Mouse (Mus musculus) heart, postnatal 4 days (tissue): ENCODE data around the gene Olfr143. TPM values are rescaled to one million over a fixed set of nuclear protein-coding genes. Genes with fewer than 3 reads are reported as not detected.

Source experiments
- DNase-seq: peaks from one replicate; pipeline ENCODE4 v3.0.0; 2021
- total RNA-seq, 2 experiments: library from RNA; stranded (reverse); gene quantifications; 2 replicates each; pipeline ENCODE4 v1.2.3; 2021

Olfr143 gene
- total RNA-seq = not detected

GRCm38 (mm10) chr9:38252474-38252873 lies at the start of gene Olfr143:
Gene Olfr143 (plus strand): TSS chr9:38252774.
- DNase-seq = no peak

GRCm38 (mm10) chr9:38208065-38208464 lies 44.5 kb upstream of the Olfr143 start, which contains the start of gene Olfr893:
Gene Olfr893 (plus strand): TSS chr9:38208365.
- no peak for DNase-seq

GRCm38 (mm10) chr9:38217755-38218154 lies 34.8 kb upstream of the Olfr143 start, which contains the start of gene Olfr894:
Gene Olfr894 (plus strand): TSS chr9:38218055.
- no peak for DNase-seq

- DNase-seq = no peak
Observed at GRCm38 (mm10) chr9:38267551-38267950, 15.0 kb downstream of the Olfr143 start, which contains the start of gene Olfr895. Gene Olfr895 (plus strand): TSS chr9:38267851.

GRCm38 (mm10) chr9:38290807-38291206 lies 38.2 kb downstream of the Olfr143 start, which contains the start of gene Olfr896-ps1:
Gene Olfr896-ps1 (plus strand): TSS chr9:38291107.
- DNase-seq = no peak

Other genes starting within 250 kb of the Olfr143 start
- not detected for gene Olfr883, start 227.0 kb upstream of the Olfr143 start, total RNA-seq
- gene Olfr884, start 206.2 kb upstream of the Olfr143 start, total RNA-seq = not detected
- gene Olfr885, start 191.5 kb upstream of the Olfr143 start, total RNA-seq = not detected
- gene Olfr887, start 168.7 kb upstream of the Olfr143 start, total RNA-seq = not detected
- not detected for gene Olfr888, start 144.6 kb upstream of the Olfr143 start, total RNA-seq
- not detected for gene Olfr889, start 137.6 kb upstream of the Olfr143 start, total RNA-seq
- gene Olfr890, start 110.3 kb upstream of the Olfr143 start, total RNA-seq = not detected
- not detected for gene Olfr891, start 72.0 kb upstream of the Olfr143 start, total RNA-seq
- not detected for gene Olfr893, start 44.4 kb upstream of the Olfr143 start, total RNA-seq
- gene Olfr894, start 34.7 kb upstream of the Olfr143 start, total RNA-seq = not detected
- not detected for gene Olfr895, start 15.1 kb downstream of the Olfr143 start, total RNA-seq
- gene Olfr896-ps1, start 38.3 kb downstream of the Olfr143 start, total RNA-seq = not detected
- gene Olfr25, start 76.3 kb downstream of the Olfr143 start, total RNA-seq = not detected
- not detected for gene Olfr898, start 95.6 kb downstream of the Olfr143 start, total RNA-seq
- not detected for gene Olfr250, start 114.1 kb downstream of the Olfr143 start, total RNA-seq
- gene Olfr251, start 124.3 kb downstream of the Olfr143 start, total RNA-seq = not detected
- gene Olfr147, start 148.9 kb downstream of the Olfr143 start, total RNA-seq = not detected
- not detected for gene Olfr901, start 176.7 kb downstream of the Olfr143 start, total RNA-seq
- gene Olfr902, start 194.9 kb downstream of the Olfr143 start, total RNA-seq = not detected
- gene Olfr904, start 210.4 kb downstream of the Olfr143 start, total RNA-seq = not detected
- not detected for gene Olfr905, start 218.3 kb downstream of the Olfr143 start, total RNA-seq
- gene Olfr906, start 234.3 kb downstream of the Olfr143 start, total RNA-seq = not detected
- gene Olfr907, start 243.0 kb downstream of the Olfr143 start, total RNA-seq = not detected